In the genomic region with DNA sequence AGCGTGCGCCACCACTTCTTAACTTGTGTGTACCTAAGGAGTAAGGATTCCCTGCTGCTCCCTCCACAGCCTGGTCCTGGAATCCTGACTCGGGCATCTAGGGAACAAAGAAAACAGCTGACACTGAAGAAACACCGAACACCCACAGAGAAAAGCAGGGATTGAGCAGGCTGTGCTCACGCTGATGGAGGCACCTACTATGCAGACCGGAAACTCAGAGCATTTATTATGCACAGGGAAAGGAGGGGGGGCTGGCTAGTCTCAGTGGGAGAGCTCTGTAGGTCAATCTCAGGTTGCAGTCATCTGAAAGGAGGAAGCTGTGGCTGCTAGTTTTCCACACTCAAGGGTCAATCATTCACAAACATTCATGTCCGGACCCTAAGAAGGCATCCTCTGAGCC, we compare ENCODE assay signal across 21 mouse cellular contexts.
"Had no signal": no experiment of that assay in that cellular context is flagged by ENCODE, and none has a peak within 500 bp of the region (broad histone marks: within the 10 kb centered on the region; RNA-seq: fewer than 3 reads in every experiment).

No protein-coding gene starts in this region.

- ATAC-seq: liver, postnatal 0 days; lung, postnatal 0 days had no signal

- H3K27ac ChIP-seq: kidney, embryonic 15.5 days; left cerebral cortex, adult 2 months; liver, embryonic 14.5 days; macrophage; midbrain, embryonic 10.5 days; neural tube, embryonic 12.5 days; neural tube, embryonic 15.5 days; stomach, postnatal 0 days had no signal

- H3K9me3 ChIP-seq: kidney, embryonic 15.5 days; midbrain, embryonic 10.5 days; neural tube, embryonic 12.5 days; neural tube, embryonic 15.5 days had no signal

- H3K36me3 ChIP-seq: kidney, embryonic 15.5 days; midbrain, embryonic 10.5 days; neural tube, embryonic 12.5 days; neural tube, embryonic 15.5 days had no signal

- H3K4me3 ChIP-seq: kidney, embryonic 15.5 days; left cerebral cortex, adult 2 months; midbrain, embryonic 10.5 days; neural tube, embryonic 12.5 days; neural tube, embryonic 15.5 days had no signal

- DNase-seq: kidney, postnatal 10 days; kidney, postnatal 36 days; layer of hippocampus, postnatal 36 days; liver, postnatal 0 days; lung, embryonic 14.5 days; midbrain, embryonic 14.5 days; right cerebral cortex, adult 18-20 months; right cerebral cortex, postnatal 14 days; right cerebral cortex, postnatal 4 days; thymus, adult 2 months; thymus, postnatal 14 days; thymus, postnatal 4 days had no signal

- H3K4me1 ChIP-seq: kidney, embryonic 15.5 days; neural tube, embryonic 12.5 days; neural tube, embryonic 15.5 days had no signal

- H3K9ac ChIP-seq: kidney, embryonic 15.5 days; liver, embryonic 14.5 days; liver, postnatal 0 days; lung, embryonic 14.5 days; neural tube, embryonic 12.5 days; neural tube, embryonic 15.5 days had no signal

- H3K4me2 ChIP-seq: kidney, embryonic 15.5 days; lung, embryonic 14.5 days; neural tube, embryonic 12.5 days; neural tube, embryonic 15.5 days had no signal

- H3K27me3 ChIP-seq: kidney, embryonic 15.5 days; neural tube, embryonic 12.5 days; neural tube, embryonic 15.5 days had no signal
